Mouse (Mus musculus) olfactory bulb, adult 2 months (tissue): ENCODE measurements around the gene E2f2. TPM values are rescaled to one million over a fixed set of nuclear protein-coding genes. Genes with fewer than 3 reads are reported as not detected.

Source experiments
- H3K27ac ChIP-seq: fragments of 200-500 bp; 2 replicates; pipeline ENCODE4 v1.5.1; 2012; ENCODE audit warnings: low read depth, low read length; ENCODE audit not compliant: insufficient read depth
- H3K4me1 ChIP-seq: fragments of 200-500 bp; 2 replicates; pipeline ENCODE4 v1.6.1; 2012; ENCODE audit warnings: low read length; ENCODE audit not compliant: control insufficient read depth, insufficient read depth
- H3K4me3 ChIP-seq: fragments of 200-500 bp; 2 replicates; pipeline ENCODE4 v1.5.1; 2012; ENCODE audit warnings: mild to moderate bottlenecking, low read depth, low read length, moderate library complexity; ENCODE audit not compliant: insufficient read depth
- CTCF ChIP-seq: fragments of 200-500 bp; IDR thresholded peaks from 2 replicates; pipeline ENCODE4 v1.5.1; 2012; ENCODE audit warnings: low read depth, mild to moderate bottlenecking, low read length, moderate library complexity; ENCODE audit not compliant: insufficient read depth
- POLR2A ChIP-seq: fragments of 200-500 bp; IDR thresholded peaks from 2 replicates; pipeline ENCODE4 v1.6.1; 2012; ENCODE audit warnings: mild to moderate bottlenecking, low read depth, low read length, moderate library complexity; ENCODE audit not compliant: insufficient read depth
- WGBS: fragments of 180-500 bp; shearing (Covaris S2); methylation state at CpG from one replicate; pipeline ENCODE4 v1.1.7; 2018; 5-methylcytosine and 5-hydroxymethylcytosine counted together
- polyA plus RNA-seq: library from polyadenylated mRNA; stranded (reverse); fragments of >200 nt; gene quantifications from 2 replicates; pipeline ENCODE4 v1.2.4, GENCODE M21; 2012; ENCODE audit warnings: low replicate concordance; ENCODE audit not compliant: missing spikeins, insufficient read depth, insufficient read length

The E2f2 gene
- polyA plus RNA-seq, 1 experiment = not detected

- Histone ChIP-seq H3K4me3 (peak overlapping the region; percentile 42), H3K4me1 (peaks cover 19% of the 10 kb centered on the region), H3K27ac (no peak overlapping the region)
- no peak for TF ChIP-seq POLR2A
- peak; percentile 54; the same call in 1 of the 2 replicates for TF ChIP-seq CTCF
- 9% methylated on average over 15 of the region's 15 CpGs for WGBS
These were observed 7.8 kb downstream of the E2f2 start for GRCm38 (mm10) chr4:136179998-136180397.

GRCm38 (mm10) chr4:136180408-136181330 is 8.5 kb downstream of the E2f2 start:
- TF ChIP-seq POLR2A (no peak), CTCF (no peak)
- peak overlapping the region; percentile 42 for H3K4me3 ChIP-seq
- no peak overlapping the region for H3K27ac ChIP-seq
- 31% methylated on average over 23 of the region's 23 CpGs for WGBS
- H3K4me1 ChIP-seq = peaks cover 19% of the 10 kb centered on the region

GRCm38 (mm10) chr4:136181367-136181766 is 9.2 kb downstream of the E2f2 start:
- no peak for TF ChIP-seq POLR2A
- TF ChIP-seq CTCF = no peak
- peaks cover 19% of the 10 kb centered on the region for H3K4me1 ChIP-seq
- H3K27ac ChIP-seq = no peak overlapping the region
- WGBS = 38% methylated on average over 12 of the region's 12 CpGs
- H3K4me3 ChIP-seq = no peak overlapping the region

GRCm38 (mm10) chr4:136185375-136185774 is 13.2 kb downstream of the E2f2 start:
- Histone ChIP-seq H3K4me3 (no peak overlapping the region), H3K4me1 (peaks cover 7% of the 10 kb centered on the region; the same call in 1 of the 2 replicates), H3K27ac (no peak overlapping the region)
- WGBS = 67% methylated on average over 9 of the region's 9 CpGs
- TF ChIP-seq POLR2A (no peak), CTCF (no peak)

GRCm38 (mm10) chr4:136186315-136186714 is 14.1 kb downstream of the E2f2 start:
- 90% methylated on average over 8 of the region's 8 CpGs for WGBS
- no peak overlapping the region for H3K27ac ChIP-seq
- no peaks in the 10 kb centered on the region for H3K4me1 ChIP-seq
- TF ChIP-seq CTCF (no peak), POLR2A (no peak)
- no peak overlapping the region for H3K4me3 ChIP-seq

GRCm38 (mm10) chr4:136186739-136187472 is 14.7 kb downstream of the E2f2 start:
- TF ChIP-seq CTCF (no peak), POLR2A (no peak)
- no peak overlapping the region for H3K4me3 ChIP-seq
- 78% methylated on average over 23 of the region's 23 CpGs for WGBS
- H3K27ac ChIP-seq = no peak overlapping the region
- H3K4me1 ChIP-seq = no peaks in the 10 kb centered on the region

- WGBS = 88% methylated on average over 6 of the region's 6 CpGs
- Histone ChIP-seq H3K27ac (no peak overlapping the region), H3K4me1 (no peaks in the 10 kb centered on the region), H3K4me3 (no peak overlapping the region)
- TF ChIP-seq CTCF (no peak), POLR2A (no peak)
These were observed 17.0 kb downstream of the E2f2 start for GRCm38 (mm10) chr4:136188973-136189737.

GRCm38 (mm10) chr4:136189912-136190311 is 17.7 kb downstream of the E2f2 start:
- no peaks in the 10 kb centered on the region for H3K4me1 ChIP-seq
- H3K4me3 ChIP-seq = no peak overlapping the region
- WGBS = 92% methylated on average over 8 of the region's 8 CpGs
- TF ChIP-seq CTCF (no peak), POLR2A (no peak)
- H3K27ac ChIP-seq = no peak overlapping the region

GRCm38 (mm10) chr4:136193571-136193970 is 21.4 kb downstream of the E2f2 start:
- no peak overlapping the region for H3K27ac ChIP-seq
- H3K4me3 ChIP-seq = no peak overlapping the region
- 88% methylated on average over 3 of the region's 3 CpGs for WGBS
- no peaks in the 10 kb centered on the region for H3K4me1 ChIP-seq
- TF ChIP-seq POLR2A (no peak), CTCF (no peak)
